Mouse (Mus musculus): Measurements from ENCODE around the gene Sipa1l1.

Sipa1l1 gene

GRCm38 (mm10) chr12:82168820-82169533, at the start of gene Sipa1l1:
Gene Sipa1l1, plus strand, starts transcription at chr12:82169320.
- ChIA-PET CTCF (interaction anchor here in 3 of 4 experiments (0.6 to 0.7 kb wide), 6 partner anchors 10 to 447 kb away, joined by 3 to 8 read pairs (median 4); no protein-coding TSS in a partner anchor), POLR2A (interaction anchor here (0.6 to 1.7 kb wide), 39 partner anchors 9 to 844 kb away, joined by 3 to 7 read pairs (median 4); partner anchors contain the start of gene Pcnx (in 1 of the 4))

- ChIA-PET CTCF (no interaction called here), POLR2A (interaction anchor here in 1 of 4 experiments (0.8 kb wide), 1 partner anchor 986 kb away, joined by 4 read pairs; no protein-coding TSS in a partner anchor)
Measured at GRCm38 (mm10) chr12:82121947-82122346, 47.2 kb upstream of the Sipa1l1 start.

GRCm38 (mm10) chr12:82122450-82123249, 46.5 kb upstream of the Sipa1l1 start:
- ChIA-PET CTCF (interaction anchor here in 1 of 4 experiments (1.1 kb wide), 1 partner anchor 16 kb away, joined by 5 read pairs; no protein-coding TSS in a partner anchor), POLR2A (interaction anchor here in 1 of 4 experiments (0.6 to 0.8 kb wide), 2 partner anchors 46 to 986 kb away, joined by 3 to 4 read pairs; partner anchors contain the start of gene Sipa1l1)

GRCm38 (mm10) chr12:82126796-82127195, 42.3 kb upstream of the Sipa1l1 start:
- CTCF ChIA-PET, result interaction anchor here in 1 of 4 experiments (0.6 kb wide), 1 partner anchor 944 kb away, joined by 4 read pairs; no protein-coding TSS in a partner anchor
- POLR2A ChIA-PET, result no interaction called here

GRCm38 (mm10) chr12:82139234-82140166, 29.6 kb upstream of the Sipa1l1 start:
- CTCF ChIA-PET, result interaction anchor here in 1 of 4 experiments (0.7 kb wide), 1 partner anchor 45 kb away, joined by 3 read pairs; no protein-coding TSS in a partner anchor
- POLR2A ChIA-PET, result interaction anchor here in 3 of 4 experiments (0.6 to 0.7 kb wide), 4 partner anchors 302 to 1418 kb away, joined by 3 to 4 read pairs (median 4); no protein-coding TSS in a partner anchor

GRCm38 (mm10) chr12:82143371-82143770, 25.7 kb upstream of the Sipa1l1 start:
- POLR2A ChIA-PET, result interaction anchor here in 2 of 4 experiments (0.6 kb wide), 2 partner anchors 10 to 332 kb away, joined by 3 to 5 read pairs; no protein-coding TSS in a partner anchor
- CTCF ChIA-PET, result no interaction called here

GRCm38 (mm10) chr12:82145173-82145572, 23.9 kb upstream of the Sipa1l1 start:
- CTCF ChIA-PET, result no interaction called here
- POLR2A ChIA-PET, result interaction anchor here in 2 of 4 experiments (0.6 to 1.1 kb wide), 3 partner anchors 21 to 469 kb away, joined by 3 to 4 read pairs (median 3); no protein-coding TSS in a partner anchor

GRCm38 (mm10) chr12:82147021-82147693, 22.0 kb upstream of the Sipa1l1 start:
- ChIA-PET CTCF (no interaction called here), POLR2A (interaction anchor here in 1 of 4 experiments (2.5 kb wide), 1 partner anchor 19 kb away, joined by 7 read pairs; no protein-coding TSS in a partner anchor)

- ChIA-PET POLR2A (interaction anchor here in 1 of 4 experiments (2.5 kb wide), 1 partner anchor 18 kb away, joined by 7 read pairs; no protein-coding TSS in a partner anchor), CTCF (no interaction called here)
Measured at GRCm38 (mm10) chr12:82148328-82148930, 20.7 kb upstream of the Sipa1l1 start.

- ChIA-PET POLR2A (interaction anchor here in 2 of 4 experiments (0.6 to 2.7 kb wide), 3 partner anchors 10 to 266 kb away, joined by 3 to 10 read pairs (median 4); no protein-coding TSS in a partner anchor), CTCF (interaction anchor here in 1 of 4 experiments (0.6 kb wide), 1 partner anchor 549 kb away, joined by 3 read pairs; no protein-coding TSS in a partner anchor)
Measured at GRCm38 (mm10) chr12:82151019-82151418, 18.1 kb upstream of the Sipa1l1 start.

- ChIA-PET CTCF (no interaction called here), POLR2A (no interaction called here)
Measured at GRCm38 (mm10) chr12:82154527-82154926, 14.6 kb upstream of the Sipa1l1 start.

GRCm38 (mm10) chr12:82158516-82158915, 10.6 kb upstream of the Sipa1l1 start:
- ChIA-PET POLR2A (interaction anchor here in 3 of 4 experiments (0.6 to 1.3 kb wide), 3 partner anchors 8 to 10 kb away, joined by 3 to 8 read pairs (median 7); partner anchors contain the start of gene Sipa1l1 (in 2 of the 3)), CTCF (no interaction called here)

GRCm38 (mm10) chr12:82159372-82159771, 9.7 kb upstream of the Sipa1l1 start:
- CTCF ChIA-PET, result no interaction called here

GRCm38 (mm10) chr12:82165651-82166050, 3.5 kb upstream of the Sipa1l1 start:
- POLR2A ChIA-PET, result interaction anchor here in 2 of 4 experiments (0.6 to 2.0 kb wide), 32 partner anchors 8 to 1221 kb away, joined by 3 to 19 read pairs (median 4); partner anchors contain the start of gene Srsf5 (in 1 of the 2)

More at GRCm38 (mm10) chr12:82159372-82159771, 9.7 kb upstream of the Sipa1l1 start:
- POLR2A ChIA-PET, result interaction anchor here in 1 of 4 experiments (0.6 kb wide), 1 partner anchor 10 kb away, joined by 3 read pairs; the partner anchor contains the start of gene Sipa1l1

GRCm38 (mm10) chr12:82166101-82166571, 3.0 kb upstream of the Sipa1l1 start:
- POLR2A ChIA-PET, result interaction anchor here in 3 of 4 experiments (0.6 to 2.0 kb wide), 32 partner anchors 8 to 1221 kb away, joined by 3 to 19 read pairs (median 4); partner anchors contain the start of gene Srsf5 (in 1 of the 3)
- CTCF ChIA-PET, result interaction anchor here in 2 of 4 experiments (0.8 to 1.4 kb wide), 4 partner anchors 10 to 306 kb away, joined by 3 to 4 read pairs (median 3); partner anchors contain the start of gene Pcnx (in 1 of the 2)

More at GRCm38 (mm10) chr12:82165651-82166050, 3.5 kb upstream of the Sipa1l1 start:
- CTCF ChIA-PET, result interaction anchor here in 2 of 4 experiments (0.6 to 1.4 kb wide), 5 partner anchors 9 to 1539 kb away, joined by 3 to 12 read pairs (median 3); partner anchors contain the start of gene Pcnx (in 1 of the 2)

Data from embryonic stem cell, embryonic (primary cell).